Mouse (Mus musculus) forebrain, embryonic 16.5 days (tissue): ENCODE results near the gene Baiap2l1. TPM values are rescaled to one million over a fixed set of nuclear protein-coding genes. Genes with fewer than 3 reads are reported as not detected.
"Not testable (repeated sequence)": the region's sequence is repeated elsewhere in the genome, so short reads cannot be mapped to it uniquely, and the experiment has no call there.

Source experiments
- ATAC-seq: fragments of 200-750 bp; cut with Nextera tagmentation; 2 replicates; pipeline ENCODE4 v1.8.0; 2017; ENCODE audit warnings: mild to moderate bottlenecking, moderate library complexity
- H3K27ac ChIP-seq: fragments of 300-500 bp; sonication (generic); 2 replicates; pipeline ENCODE4 v1.5.1; 2014; ENCODE audit warnings: low read length, control low read depth
- H3K27me3 ChIP-seq: fragments of 300-500 bp; sonication (generic); replicated peaks from 2 replicates; pipeline ENCODE4 v1.6.1; 2014; ENCODE audit warnings: low read length; ENCODE audit not compliant: control insufficient read depth, insufficient read depth
- H3K36me3 ChIP-seq: fragments of 300-500 bp; sonication (generic); 2 replicates; pipeline ENCODE4 v1.6.1; 2014; ENCODE audit not compliant: control insufficient read depth, insufficient read depth
- H3K4me1 ChIP-seq: fragments of 300-500 bp; sonication (generic); replicated peaks from 2 replicates; pipeline ENCODE4 v1.6.1; 2014; ENCODE audit warnings: low read length; ENCODE audit not compliant: control insufficient read depth, insufficient read depth
- H3K4me2 ChIP-seq: fragments of 300-500 bp; sonication (generic); 2 replicates; pipeline ENCODE4 v1.6.1; 2014; ENCODE audit warnings: mild to moderate bottlenecking, low read length, control low read depth
- H3K4me3 ChIP-seq: fragments of 300-500 bp; sonication (generic); replicated peaks from 2 replicates; pipeline ENCODE4 v1.5.1; 2014; ENCODE audit warnings: mild to moderate bottlenecking, low read length, control low read depth
- H3K9ac ChIP-seq: fragments of 300-500 bp; sonication (generic); replicated peaks from 2 replicates; pipeline ENCODE4 v1.6.1; 2014; ENCODE audit warnings: low read depth, low read length, control low read depth
- H3K9me3 ChIP-seq: fragments of 300-500 bp; sonication (generic); 2 replicates; pipeline ENCODE4 v1.6.1; 2016; ENCODE audit warnings: low read length; ENCODE audit not compliant: control insufficient read depth
- WGBS: fragments of 180-500 bp; shearing (Covaris S2); extraction: QIAGEN DNeasy Blood & Tissue Kit; methylation state at CpG from one replicate; pipeline ENCODE4 v1.1.7; 2014; 5-methylcytosine and 5-hydroxymethylcytosine counted together
- polyA plus RNA-seq: library from polyadenylated mRNA; unstranded; fragments of >200 nt; fragmentation: Nextera tagmentation; extraction: Ambion mirVana; gene quantifications from 2 replicates; pipeline ENCODE4 v1.2.1, GENCODE M21; 2015

Gene Baiap2l1
- polyA plus RNA-seq, 1 experiment from 2014 or later, result 1.6 TPM

DNA sequence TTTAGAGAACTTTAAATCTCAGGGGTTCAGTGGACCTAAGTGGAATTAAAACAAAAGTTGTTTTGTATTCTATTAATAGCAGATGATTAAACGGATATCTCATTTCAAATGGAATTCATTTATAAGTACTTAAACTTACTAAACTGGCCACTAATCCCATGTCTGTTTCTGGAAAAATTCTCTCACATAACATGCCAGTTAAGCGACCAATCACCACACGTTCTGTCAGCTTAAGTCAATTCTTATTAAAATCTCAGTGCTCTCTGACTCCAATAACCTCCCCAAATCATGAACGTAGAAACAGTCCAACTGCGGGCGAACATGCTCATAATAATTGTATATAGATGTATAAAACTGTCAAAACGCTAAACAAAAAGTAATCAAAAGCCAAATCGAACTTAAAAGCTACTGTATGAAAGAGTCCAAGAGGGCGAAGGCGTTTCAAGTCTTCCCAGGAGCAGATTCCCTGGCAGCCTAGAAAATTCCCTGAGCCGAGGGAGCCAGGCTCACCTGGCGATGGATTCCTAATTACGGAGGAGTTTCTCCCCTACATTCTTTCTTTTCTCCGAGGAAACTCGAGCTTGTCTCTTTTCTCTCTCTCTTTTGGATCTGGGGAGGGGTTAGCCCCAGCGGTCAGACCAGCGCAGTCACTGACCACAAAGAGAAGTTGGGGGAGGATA, 996 bp downstream of the Baiap2l1 start:
- no peak for ATAC-seq
- no peak overlapping the region for H3K9ac ChIP-seq
- WGBS, result 9% methylated on average over 17 of the region's 17 CpGs
- peaks cover 17% of the 10 kb centered on the region for H3K4me1 ChIP-seq
- peak overlapping the region; percentile 94 for H3K4me2 ChIP-seq
- H3K36me3 ChIP-seq, result no peaks in the 10 kb centered on the region
- H3K27ac ChIP-seq, result no peak overlapping the region
- peaks cover 23% of the 10 kb centered on the region for H3K27me3 ChIP-seq
- H3K4me3 ChIP-seq, result peak overlapping the region; percentile 53
- no peaks in the 10 kb centered on the region for H3K9me3 ChIP-seq

DNA sequence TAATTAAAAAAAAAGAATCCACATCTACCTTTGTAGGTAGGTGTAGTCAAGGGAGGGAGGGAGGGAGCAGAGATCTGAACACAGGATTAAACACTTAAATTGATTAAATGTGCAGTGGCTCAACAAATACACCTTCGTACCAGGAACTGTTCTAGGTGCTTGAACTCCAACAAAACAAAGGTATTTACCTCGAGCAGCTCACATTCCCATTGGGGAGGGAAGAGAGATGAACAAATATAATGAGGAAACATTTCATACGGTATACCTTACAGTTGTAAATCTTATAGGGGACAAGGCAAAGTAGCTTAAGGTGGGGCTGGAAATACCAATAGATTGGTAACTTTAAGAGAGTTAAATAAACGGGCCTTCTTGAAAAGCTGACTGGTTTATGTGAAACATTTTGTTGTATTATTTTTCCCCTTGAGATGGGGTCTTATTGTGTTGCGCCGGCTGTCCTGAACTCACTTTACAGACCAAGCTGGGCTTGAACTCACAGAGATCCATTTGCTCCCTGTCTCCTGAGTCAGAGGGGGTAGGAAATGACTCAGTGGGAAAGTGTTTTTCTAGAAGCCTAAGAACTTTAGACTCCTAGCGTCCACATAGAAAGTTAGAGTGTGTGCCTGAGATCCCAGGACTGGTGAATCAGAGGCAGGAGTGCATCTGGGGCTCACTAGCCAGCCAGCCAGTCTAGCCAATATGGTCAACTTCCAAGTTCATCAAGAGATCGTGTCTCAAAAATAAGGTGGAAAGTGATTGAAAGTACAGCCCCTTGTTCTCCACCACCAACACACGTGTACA, 5.5 kb downstream of the Baiap2l1 start:
- no peak overlapping the region for H3K27ac ChIP-seq
- H3K36me3 ChIP-seq, result no peaks in the 10 kb centered on the region
- no peak overlapping the region for H3K9ac ChIP-seq
- ATAC-seq, result no peak
- H3K4me1 ChIP-seq, result peaks cover 3% of the 10 kb centered on the region
- no peak overlapping the region for H3K4me3 ChIP-seq
- 90% methylated on average over 9 of the region's 9 CpGs for WGBS
- H3K4me2 ChIP-seq, result no peak overlapping the region
- H3K9me3 ChIP-seq, result no peaks in the 10 kb centered on the region
- peaks cover 3% of the 10 kb centered on the region for H3K27me3 ChIP-seq

DNA sequence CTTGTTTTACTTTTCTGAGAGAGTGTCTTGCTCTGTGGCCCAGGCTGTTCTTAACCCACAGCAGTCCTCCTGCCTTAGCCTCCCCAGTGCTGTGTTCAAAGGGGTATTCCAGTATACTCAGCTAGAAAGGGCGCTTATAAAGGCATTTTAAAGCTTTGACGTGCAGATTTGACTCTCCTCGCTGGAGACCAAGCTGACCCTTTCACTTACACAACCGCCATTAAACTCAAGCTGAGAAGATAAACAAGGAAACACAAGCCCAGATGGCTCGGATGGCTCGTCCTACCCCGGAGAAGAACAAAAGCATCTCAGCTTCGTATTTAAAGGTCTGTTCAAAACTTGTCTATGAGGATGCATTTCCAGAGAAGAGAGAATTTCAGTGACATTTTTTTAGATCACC, 6.7 kb downstream of the Baiap2l1 start:
- Histone ChIP-seq H3K27me3 (no peaks in the 10 kb centered on the region), H3K9ac (no peak overlapping the region), H3K4me1 (no peaks in the 10 kb centered on the region), H3K9me3 (no peaks in the 10 kb centered on the region), H3K4me3 (no peak overlapping the region), H3K4me2 (no peak overlapping the region), H3K36me3 (no peaks in the 10 kb centered on the region), H3K27ac (no peak overlapping the region)
- WGBS, result 18% methylated on average over 8 of the region's 8 CpGs
- no peak for ATAC-seq

DNA sequence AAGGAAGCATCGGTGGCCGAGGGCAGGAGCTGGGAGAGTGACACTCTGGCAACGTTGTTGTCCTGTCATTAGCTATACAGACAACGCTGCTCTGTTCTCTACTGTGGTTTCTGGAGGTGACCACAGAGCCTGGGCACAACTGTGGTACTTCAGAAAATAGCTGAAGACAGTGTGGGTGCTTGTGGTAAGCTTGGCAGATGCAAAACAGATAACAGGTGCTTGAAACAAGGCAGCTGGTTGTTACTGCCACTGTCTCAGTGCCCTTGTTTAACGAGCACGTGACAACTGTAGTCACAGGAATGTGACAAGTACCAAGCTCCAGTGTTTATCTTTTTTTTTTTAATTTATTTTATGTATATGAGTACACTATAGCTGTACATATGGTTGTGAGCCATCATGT, 13.3 kb downstream of the Baiap2l1 start:
- no peak overlapping the region for H3K4me3 ChIP-seq
- no peak overlapping the region for H3K9ac ChIP-seq
- ATAC-seq, result no peak
- H3K36me3 ChIP-seq, result no peaks in the 10 kb centered on the region
- H3K27ac ChIP-seq, result no peak overlapping the region
- WGBS, result 87% methylated on average over 6 of the region's 6 CpGs
- no peaks in the 10 kb centered on the region for H3K27me3 ChIP-seq
- H3K4me1 ChIP-seq, result no peaks in the 10 kb centered on the region
- no peaks in the 10 kb centered on the region for H3K9me3 ChIP-seq
- H3K4me2 ChIP-seq, result no peak overlapping the region

DNA sequence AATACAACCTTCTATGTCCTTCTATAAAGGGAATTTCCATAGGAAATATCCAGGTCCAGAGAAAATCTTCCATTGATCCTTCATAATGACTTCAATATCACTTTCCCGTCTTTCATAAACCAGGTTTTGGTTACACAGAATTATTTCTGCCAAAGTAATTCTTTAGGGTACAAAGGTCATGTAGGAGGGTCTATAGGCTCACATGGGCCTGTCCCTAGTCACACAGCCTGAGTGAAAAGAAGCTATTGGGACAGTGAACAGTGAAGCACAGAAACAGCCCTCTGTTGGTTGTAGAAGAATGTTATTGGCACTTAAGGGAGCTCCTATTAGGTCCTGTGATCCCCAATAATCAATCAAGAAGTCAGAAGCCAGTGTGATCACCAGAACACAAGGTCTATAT, 16.8 kb downstream of the Baiap2l1 start:
- Histone ChIP-seq H3K4me2 (no peak overlapping the region), H3K4me1 (no peaks in the 10 kb centered on the region), H3K4me3 (no peak overlapping the region), H3K27me3 (no peaks in the 10 kb centered on the region), H3K9ac (no peak overlapping the region), H3K36me3 (no peaks in the 10 kb centered on the region), H3K27ac (no peak overlapping the region), H3K9me3 (no peaks in the 10 kb centered on the region)
- no peak for ATAC-seq
- WGBS, result 70% methylated on average over 1 of the region's 1 CpGs

DNA sequence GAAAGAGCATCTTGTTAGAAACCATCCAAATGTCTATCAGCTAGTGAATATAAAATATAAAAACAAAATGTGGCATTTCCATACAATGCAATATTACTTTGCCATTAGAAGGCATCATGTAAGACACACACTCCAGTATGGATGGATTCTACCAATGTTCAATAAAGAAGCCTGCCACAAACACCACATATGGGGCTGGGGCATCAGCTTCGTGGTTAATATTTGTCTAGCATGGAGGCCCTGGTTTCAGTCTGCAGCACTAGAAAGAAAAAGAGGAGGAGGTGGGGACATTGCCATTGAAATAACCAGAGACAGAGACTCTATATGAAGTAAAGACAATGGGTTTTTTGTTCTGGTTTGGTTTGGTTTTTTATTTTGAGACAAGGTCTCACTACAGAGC, 19.1 kb downstream of the Baiap2l1 start:
- Histone ChIP-seq H3K4me1 (no peaks in the 10 kb centered on the region), H3K36me3 (no peaks in the 10 kb centered on the region), H3K4me2 (no peak overlapping the region), H3K27ac (no peak overlapping the region), H3K9ac (no peak overlapping the region), H3K9me3 (no peaks in the 10 kb centered on the region), H3K4me3 (no peak overlapping the region), H3K27me3 (no peaks in the 10 kb centered on the region)
- 39% methylated on average over 1 of the region's 1 CpGs for WGBS
- no peak for ATAC-seq

DNA sequence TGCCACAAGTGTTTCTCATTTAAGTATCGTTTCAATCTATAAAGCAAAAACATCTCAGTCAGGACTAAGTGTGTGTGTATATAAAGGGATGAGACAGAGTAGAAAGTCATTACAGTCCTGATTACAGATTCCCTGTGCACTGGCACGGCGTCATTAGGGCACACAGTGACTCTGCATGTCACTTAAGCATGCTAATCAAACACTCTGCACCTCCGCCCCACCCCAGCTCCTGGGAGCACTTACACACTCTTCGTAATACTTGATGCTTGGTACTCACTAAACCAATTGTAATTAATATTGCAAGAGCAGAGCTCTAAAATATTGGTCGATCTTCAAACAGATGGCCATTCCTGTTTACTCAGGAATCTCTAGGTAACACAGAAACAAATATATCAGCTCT, 22.6 kb downstream of the Baiap2l1 start:
- H3K27me3 ChIP-seq, H3K4me2 ChIP-seq, H3K9me3 ChIP-seq, H3K4me3 ChIP-seq, H3K4me1 ChIP-seq, H3K9ac ChIP-seq, H3K36me3 ChIP-seq, ATAC-seq, H3K27ac ChIP-seq: not testable (repeated sequence)
- 74% methylated on average over 6 of the region's 6 CpGs for WGBS

DNA sequence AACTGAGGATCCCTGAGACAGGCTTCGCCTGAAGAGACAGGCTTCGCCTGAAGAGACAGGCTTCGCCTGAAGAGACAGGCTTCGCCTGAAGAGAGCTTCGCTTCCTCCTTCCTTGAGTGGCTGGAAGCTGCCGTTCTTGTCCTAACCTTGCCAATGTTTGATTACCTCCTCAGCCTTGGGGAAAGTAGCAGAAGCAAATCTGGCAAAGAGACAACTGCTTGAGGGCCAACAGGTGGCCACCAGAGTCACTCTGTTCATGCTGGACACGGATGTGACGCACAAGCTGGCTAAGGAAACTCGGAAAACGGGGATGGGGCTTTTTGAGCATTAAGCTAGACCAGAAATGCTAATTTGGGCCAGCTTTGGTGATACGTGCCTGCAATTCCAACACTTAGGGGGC, 23.9 kb downstream of the Baiap2l1 start:
- no peak for ATAC-seq
- Histone ChIP-seq H3K4me1 (no peaks in the 10 kb centered on the region), H3K36me3 (no peaks in the 10 kb centered on the region), H3K9me3 (no peaks in the 10 kb centered on the region), H3K9ac (no peak overlapping the region), H3K27ac (no peak overlapping the region), H3K4me3 (no peak overlapping the region), H3K27me3 (no peaks in the 10 kb centered on the region), H3K4me2 (no peak overlapping the region)
- 91% methylated on average over 11 of the region's 11 CpGs for WGBS

DNA sequence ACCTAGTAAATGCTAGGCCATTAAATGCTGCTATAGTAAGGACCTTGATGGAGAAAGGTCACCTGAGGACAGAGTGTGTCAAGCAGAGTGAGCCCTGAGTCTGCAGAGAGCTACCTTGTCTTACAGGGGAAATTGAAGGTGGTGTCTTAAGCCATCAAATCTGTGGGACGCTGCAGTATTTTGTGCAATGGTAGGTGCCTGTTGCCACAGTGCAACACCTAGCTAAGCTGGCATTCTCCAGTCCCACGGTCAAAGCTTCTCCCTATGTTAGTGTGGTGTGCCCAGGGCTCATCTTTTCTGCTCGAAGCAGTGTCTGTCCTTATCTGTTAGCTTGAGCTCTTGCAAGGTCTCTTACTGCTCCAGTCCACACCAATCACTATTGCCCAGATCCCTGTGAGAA, 35.2 kb downstream of the Baiap2l1 start:
- Histone ChIP-seq H3K4me2 (no peak overlapping the region), H3K27ac (no peak overlapping the region), H3K36me3 (no peaks in the 10 kb centered on the region), H3K27me3 (no peaks in the 10 kb centered on the region), H3K4me1 (no peaks in the 10 kb centered on the region), H3K9me3 (no peaks in the 10 kb centered on the region), H3K9ac (no peak overlapping the region), H3K4me3 (no peak overlapping the region)
- 95% methylated on average over 3 of the region's 3 CpGs for WGBS
- ATAC-seq, result no peak
